In the genomic region with DNA sequence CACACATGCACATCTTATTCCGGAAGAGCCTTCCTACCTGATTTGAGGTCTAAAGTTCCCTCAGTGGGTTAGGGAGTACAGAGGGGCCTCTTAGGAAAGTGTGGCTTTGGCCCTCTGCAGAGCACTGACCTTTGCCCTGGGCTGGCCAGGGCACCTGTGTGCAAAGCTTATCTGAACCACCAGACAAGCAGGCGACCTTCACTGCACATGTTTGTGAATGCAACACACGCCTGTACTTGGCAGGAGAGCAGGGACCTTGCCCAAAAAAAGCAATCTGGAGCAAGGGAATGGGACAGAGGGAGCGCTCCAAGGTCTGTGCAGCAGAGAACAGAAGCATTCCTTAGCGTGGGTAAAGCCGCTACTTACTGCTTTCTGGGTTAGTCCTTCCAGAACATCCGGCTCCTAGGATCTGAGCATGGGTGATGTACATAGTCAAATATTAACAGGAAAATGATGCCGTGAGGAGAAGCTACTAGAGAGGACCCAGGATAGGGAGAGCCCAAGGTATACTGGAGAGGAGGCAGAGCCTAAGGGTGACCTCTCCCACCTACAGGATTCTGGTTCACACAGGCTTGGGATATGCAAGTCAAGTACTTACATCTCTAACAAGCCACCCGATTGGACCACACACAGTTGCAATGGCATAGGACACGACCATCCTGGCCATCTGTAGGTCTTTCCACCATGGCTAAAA, we compare ENCODE assay signal across 16 mouse cellular contexts. TPM values are rescaled to one million over a fixed set of nuclear protein-coding genes. Genes with fewer than 3 reads are reported as not detected.
DNase-seq lines count a peak whose midpoint lies in the region; ATAC-seq and TF ChIP-seq lines count a peak whose summit lies in the region.
"Had no signal": no experiment of that assay in that cellular context is flagged by ENCODE, and none has a peak within 500 bp of the region (broad histone marks: within the 10 kb centered on the region; RNA-seq: fewer than 3 reads in every experiment).

No protein-coding gene starts in this region.

- DNase-seq in kidney, adult 11 months = peak; percentile 19
- no peak for DNase-seq in kidney, postnatal 36 days
- DNase-seq in adrenal gland, postnatal 10 days = peak; percentile 54
- DNase-seq in gastrocnemius, adult 2 months = no peak
- no peak for DNase-seq in cerebellum, postnatal 25 days
- DNase-seq: cerebellum, adult 11-12 months; lung, postnatal 4 days; thymus, postnatal 25 days had no signal

- H3K27ac ChIP-seq in intestine, embryonic 16.5 days (ENCODE audit: low read length) = peak overlapping the region; percentile 90
- H3K27ac ChIP-seq in gastrocnemius, adult 2 months = no peak overlapping the region
- H3K27ac ChIP-seq: kidney, postnatal 0 days; limb, embryonic 15.5 days had no signal

- no peaks in the 10 kb centered on the region for H3K36me3 ChIP-seq in intestine, embryonic 16.5 days (ENCODE audit: control insufficient read depth, insufficient read depth, low read length)
- H3K36me3 ChIP-seq: heart, embryonic 12.5 days; hindbrain, embryonic 10.5 days; limb, embryonic 15.5 days had no signal

- H3K4me1 ChIP-seq in intestine, embryonic 16.5 days (ENCODE audit: control insufficient read depth, insufficient read depth, low read length) = peaks cover 5% of the 10 kb centered on the region; the same call in 1 of the 2 replicates

- H3K9ac ChIP-seq in intestine, embryonic 16.5 days (ENCODE audit: low read depth, low read length) = peak overlapping the region; percentile 45; the same call in 1 of the 2 replicates
- H3K9ac ChIP-seq: heart, embryonic 12.5 days; limb, embryonic 15.5 days had no signal

- 56% methylated on average over 10 of the region's 10 CpGs for WGBS in intestine, embryonic 16.5 days

- no peaks in the 10 kb centered on the region for H3K27me3 ChIP-seq in intestine, embryonic 16.5 days (replicated peaks; ENCODE audit: control insufficient read depth, insufficient read depth, low read length)

- no peak for TF ChIP-seq CTCF in gastrocnemius, adult 2 months (IDR thresholded peaks at IDR 0.05)

- H3K9me3 ChIP-seq in intestine, embryonic 16.5 days (ENCODE audit: control insufficient read depth, low read length) = no peaks in the 10 kb centered on the region
- H3K9me3 ChIP-seq: heart, embryonic 12.5 days; hindbrain, embryonic 10.5 days; limb, embryonic 15.5 days had no signal

- ATAC-seq in intestine, embryonic 16.5 days = peak; percentile 90
- ATAC-seq in megakaryocyte-erythroid progenitor cell, adult 5-6 weeks (replicated peaks; ENCODE audit: low FRiP score, low TSS enrichment, poor library complexity, severe bottlenecking) = peak; percentile 13; the same call in 1 of the 2 replicates
- ATAC-seq: CD4-positive, CD25-positive, alpha-beta regulatory T cell, adult 4 months had no signal

- intact Hi-C loops in gastrocnemius, adult 2 months (cut with DNase I) = loop anchor here (1.0 kb wide), 2 partner anchors 153 to 325 kb away; no protein-coding TSS in a partner anchor

- H3K4me2 ChIP-seq in intestine, embryonic 16.5 days (ENCODE audit: low read depth, low read length) = peak overlapping the region; percentile 32
- H3K4me2 ChIP-seq: limb, embryonic 15.5 days had no signal

- peak overlapping the region; percentile 27; the same call in 1 of the 2 replicates for H3K4me3 ChIP-seq in intestine, embryonic 16.5 days (ENCODE audit: low read length)
- H3K4me3 ChIP-seq in gastrocnemius, adult 2 months = no peak overlapping the region
- H3K4me3 ChIP-seq: erythroblast, embryonic 14.5 days; heart, embryonic 12.5 days; hindbrain, embryonic 10.5 days; limb, embryonic 15.5 days had no signal

RNA-seq across cellular contexts. Expression of a gene that starts 19.1 kb away (rescaled TPM):
- total RNA-seq in adrenal gland, postnatal 10 days (2021) = 10 to 100 TPM; 42.4 to 43.9 TPM
- polyA plus RNA-seq in intestine, embryonic 16.5 days (2015; fragmentation: Nextera tagmentation; extraction: Ambion mirVana) = 23.7 and 27.2 TPM in 2 replicates
- 0.84 TPM in 1 of 2 replicates, not detected in the other for total RNA-seq in megakaryocyte-erythroid progenitor cell, adult 5-6 weeks (2014; fragmentation: Nextera tagmentation)
- total RNA-seq in megakaryocyte-erythroid progenitor cell, adult 5-6 weeks (2017) = not detected in 2 replicates
- total RNA-seq in gastrocnemius, adult 2 months (2021) = 1 to 10 TPM; 4.9 to 5.2 TPM
- polyA plus RNA-seq: erythroblast, embryonic 14.5 days had no signal

RNA-seq across cellular contexts. Expression of a gene that starts 38.9 kb away (rescaled TPM):
- 10 to 100 TPM; 40.0 to 45.0 TPM for total RNA-seq in adrenal gland, postnatal 10 days (2021)
- polyA plus RNA-seq in intestine, embryonic 16.5 days (2015; fragmentation: Nextera tagmentation; extraction: Ambion mirVana) = 62.6 and 69.2 TPM in 2 replicates
- 87.8 and 97.9 TPM in 2 replicates for total RNA-seq in megakaryocyte-erythroid progenitor cell, adult 5-6 weeks (2014; fragmentation: Nextera tagmentation)
- total RNA-seq in megakaryocyte-erythroid progenitor cell, adult 5-6 weeks (2017) = 179 and 194 TPM in 2 replicates
- total RNA-seq in gastrocnemius, adult 2 months (2021) = 10 to 100 TPM; 24.9 to 33.9 TPM

Comparison
In these comparisons a context has a peak if more than half of its experiments do, and no peak if none do; other contexts are left out.
1. DNase-seq: peak in kidney, adult 11 months (single experiment) and adrenal gland, postnatal 10 days (single experiment); none in kidney, postnatal 36 days (0 of 2), gastrocnemius, adult 2 months (single experiment) and cerebellum, postnatal 25 days (0 of 2).
2. RNA of a gene that starts 19.1 kb away (total RNA-seq): 42.4 to 43.9 TPM in adrenal gland, postnatal 10 days; 4.9 to 5.2 TPM in gastrocnemius, adult 2 months and 0.84 TPM in megakaryocyte-erythroid progenitor cell, adult 5-6 weeks; every median in the first group is over 4 times any median in the second.